17 mouse cellular contexts compared by ENCODE assay signal in genomic region chr15:10690973-10691372, GRCm38 (mm10). TPM values are rescaled to one million over a fixed set of nuclear protein-coding genes. Genes with fewer than 3 reads are reported as not detected.
DNase-seq lines count a peak whose midpoint lies in the region; ATAC-seq and TF ChIP-seq lines count a peak whose summit lies in the region.
"Had no signal": no experiment of that assay in that cellular context is flagged by ENCODE, and none has a peak within 500 bp of the region (broad histone marks: within the 10 kb centered on the region; RNA-seq: fewer than 3 reads in every experiment).

No protein-coding gene starts in this region.

- peaks cover 4% of the 10 kb centered on the region; the same call in 1 of the 2 replicates for H3K36me3 ChIP-seq in lung, embryonic 15.5 days
- peaks cover 18% of the 10 kb centered on the region for H3K36me3 ChIP-seq in embryonic facial prominence, embryonic 14.5 days (ENCODE audit: control insufficient read depth, insufficient read depth, low read length)
- no peaks in the 10 kb centered on the region for H3K36me3 ChIP-seq in intestine, postnatal 0 days (ENCODE audit: control insufficient read depth, insufficient read depth)
- H3K36me3 ChIP-seq in small intestine, adult 2 months (ENCODE audit: control insufficient read depth, insufficient read depth, low read length): no peaks in the 10 kb centered on the region
- H3K36me3 ChIP-seq: stomach, embryonic 15.5 days had no signal

- H3K9ac ChIP-seq in lung, embryonic 15.5 days: no peak overlapping the region
- no peak overlapping the region for H3K9ac ChIP-seq in embryonic facial prominence, embryonic 14.5 days (ENCODE audit: low read depth, low read length)
- no peak overlapping the region for H3K9ac ChIP-seq in intestine, postnatal 0 days (ENCODE audit: low read depth, low read length)
- H3K9ac ChIP-seq: embryonic facial prominence, embryonic 12.5 days; heart, embryonic 13.5 days; neural tube, embryonic 12.5 days; stomach, embryonic 15.5 days had no signal

- WGBS in lung, embryonic 15.5 days: 64% methylated on average over 5 of the region's 5 CpGs
- 67% methylated on average over 5 of the region's 5 CpGs for WGBS in embryonic facial prominence, embryonic 14.5 days
- 37% methylated on average over 5 of the region's 5 CpGs for WGBS in intestine, postnatal 0 days
- whole genome bisulfite sequencing in small intestine, adult 2 months: 21% methylated on average over 5 of the region's 5 CpGs

- no peak for DNase-seq in lung, postnatal 36 days
- no peak for DNase-seq in embryonic facial prominence, embryonic 14.5 days (ENCODE audit: low spot score)
- DNase-seq in T-cell, adult 2 months (ENCODE audit: low spot score): no peak
- no peak for DNase-seq in embryo, embryonic 11 days
- DNase-seq: adrenal gland, postnatal 10 days; cerebellum, adult 11-12 months; cerebellum, postnatal 36 days; heart, postnatal 36 days; thymus, postnatal 25 days had no signal

- H3K9me3 ChIP-seq in lung, embryonic 15.5 days: no peaks in the 10 kb centered on the region
- no peaks in the 10 kb centered on the region for H3K9me3 ChIP-seq in embryonic facial prominence, embryonic 14.5 days (ENCODE audit: control insufficient read depth, low read length)
- no peaks in the 10 kb centered on the region for H3K9me3 ChIP-seq in intestine, postnatal 0 days (ENCODE audit: control insufficient read depth)
- H3K9me3 ChIP-seq: embryonic facial prominence, embryonic 12.5 days; heart, embryonic 13.5 days; neural tube, embryonic 12.5 days; stomach, embryonic 15.5 days had no signal

- no peak overlapping the region for H3K4me2 ChIP-seq in lung, embryonic 15.5 days
- H3K4me2 ChIP-seq in embryonic facial prominence, embryonic 14.5 days (ENCODE audit: low read depth, low read length): no peak overlapping the region
- H3K4me2 ChIP-seq in intestine, postnatal 0 days (replicated peaks; ENCODE audit: low read depth): peak overlapping the region; percentile 54
- H3K4me2 ChIP-seq: embryonic facial prominence, embryonic 12.5 days; neural tube, embryonic 12.5 days had no signal

- H3K27ac ChIP-seq in lung, embryonic 15.5 days: 0 out of 2 replicates have a peak overlapping the region, but pooled peaks have one; percentile 58
- H3K27ac ChIP-seq in embryonic facial prominence, embryonic 14.5 days (replicated peaks; ENCODE audit: low read depth, low read length): peak overlapping the region; percentile 45
- no peak overlapping the region for H3K27ac ChIP-seq in intestine, postnatal 0 days (ENCODE audit: low read depth, low read length)
- H3K27ac ChIP-seq in small intestine, adult 2 months (ENCODE audit: insufficient read depth, low read depth, low read length): peak overlapping the region; percentile 63
- H3K27ac ChIP-seq: embryonic facial prominence, embryonic 12.5 days; hindbrain, postnatal 0 days; neural tube, embryonic 12.5 days had no signal

- no peak for ATAC-seq in lung, embryonic 15.5 days (ENCODE audit: borderline replicate concordance, extremely low read depth, low FRiP score, low TSS enrichment)
- no peak for ATAC-seq in embryonic facial prominence, embryonic 14.5 days (ENCODE audit: low read depth)
- no peak for ATAC-seq in intestine, postnatal 0 days
- ATAC-seq: hindbrain, postnatal 0 days had no signal

- peaks cover 58% of the 10 kb centered on the region for H3K4me1 ChIP-seq in lung, embryonic 15.5 days
- peaks cover 55% of the 10 kb centered on the region for H3K4me1 ChIP-seq in embryonic facial prominence, embryonic 14.5 days (ENCODE audit: control insufficient read depth, insufficient read depth, low read length)
- H3K4me1 ChIP-seq in intestine, postnatal 0 days (replicated peaks; ENCODE audit: control insufficient read depth, insufficient read depth, low read length): 0 out of 2 replicates have a peak, but pooled peaks cover 3% of the 10 kb centered on the region
- H3K4me1 ChIP-seq in small intestine, adult 2 months (ENCODE audit: control insufficient read depth, insufficient read depth, insufficient read length, low read length): peaks cover 16% of the 10 kb centered on the region
- H3K4me1 ChIP-seq: neural tube, embryonic 12.5 days had no signal

- TF ChIP-seq CTCF in intestine, postnatal 0 days (IDR thresholded peaks at IDR 0.05; ENCODE audit: low read depth): no peak
- no peak for TF ChIP-seq CTCF in small intestine, adult 2 months (IDR thresholded peaks at IDR 0.05; ENCODE audit: extremely low read depth, insufficient read length, insufficient replicate concordance, low read depth, low read length)

- H3K27me3 ChIP-seq in lung, embryonic 15.5 days: no peaks in the 10 kb centered on the region
- no peaks in the 10 kb centered on the region for H3K27me3 ChIP-seq in embryonic facial prominence, embryonic 14.5 days (replicated peaks; ENCODE audit: control insufficient read depth, insufficient read depth, low read length)
- no peaks in the 10 kb centered on the region for H3K27me3 ChIP-seq in intestine, postnatal 0 days (replicated peaks; ENCODE audit: control insufficient read depth, insufficient read depth, low read length)
- H3K27me3 ChIP-seq in small intestine, adult 2 months (ENCODE audit: control insufficient read depth, insufficient read depth, low read length): no peaks in the 10 kb centered on the region
- H3K27me3 ChIP-seq: embryonic facial prominence, embryonic 12.5 days; neural tube, embryonic 12.5 days; stomach, embryonic 15.5 days had no signal

- TF ChIP-seq POLR2A in small intestine, adult 2 months (IDR thresholded peaks at IDR 0.05; ENCODE audit: low read depth, low read length): no peak

- H3K4me3 ChIP-seq in lung, embryonic 15.5 days: no peak overlapping the region
- no peak overlapping the region for H3K4me3 ChIP-seq in embryonic facial prominence, embryonic 14.5 days (ENCODE audit: low read depth, low read length)
- 0 out of 2 replicates have a peak overlapping the region, but pooled peaks have one; percentile 25 for H3K4me3 ChIP-seq in intestine, postnatal 0 days (ENCODE audit: low read depth, low read length)
- peak overlapping the region; percentile 12; the same call in 1 of the 2 replicates for H3K4me3 ChIP-seq in small intestine, adult 2 months (ENCODE audit: low read depth, low read length)
- H3K4me3 ChIP-seq: embryonic facial prominence, embryonic 12.5 days; neural tube, embryonic 12.5 days; stomach, embryonic 15.5 days had no signal

RNA-seq across cellular contexts. Expression of gene Rai14, which starts 23.5 kb away (rescaled TPM):
- polyA plus RNA-seq in lung, embryonic 15.5 days (2015; fragmentation: Nextera tagmentation; extraction: Ambion mirVana): 60.5 and 69.9 TPM in 2 replicates
- polyA plus RNA-seq in embryonic facial prominence, embryonic 14.5 days (2014; fragmentation: Nextera tagmentation; extraction: Ambion mirVana): 52.4 and 53.4 TPM in 2 replicates
- 6.2 and 6.9 TPM in 2 replicates for polyA plus RNA-seq in intestine, postnatal 0 days (2015; fragmentation: Nextera tagmentation; extraction: Ambion mirVana)
- 0.63 and 2.1 TPM in 2 replicates for polyA plus RNA-seq in small intestine, adult 2 months (2012; rRNA removed)

Comparison
In these comparisons a context has a peak if more than half of its experiments do, and no peak if none do; other contexts are left out.
1. H3K4me3 ChIP-seq: peak in intestine, postnatal 0 days (single experiment) and small intestine, adult 2 months (single experiment); none in lung, embryonic 15.5 days (single experiment) and embryonic facial prominence, embryonic 14.5 days (single experiment).